Mouse (Mus musculus) midbrain, embryonic 15.5 days (tissue): ENCODE data around the gene Srrm1. TPM values are rescaled to one million over a fixed set of nuclear protein-coding genes. Genes with fewer than 3 reads are reported as not detected.

Experiments
- ATAC-seq: fragments of 200-750 bp; cut with Nextera tagmentation; replicated peaks from 2 replicates; pipeline ENCODE4 v1.8.0; 2017; ENCODE audit warnings: moderate TSS enrichment
- H3K27ac ChIP-seq: fragments of 300-500 bp; sonication (generic); 2 replicates; pipeline ENCODE4 v1.5.1; 2015; ENCODE audit warnings: mild to moderate bottlenecking, inconsistent platforms
- H3K27me3 ChIP-seq: fragments of 300-500 bp; sonication (generic); replicated peaks from 2 replicates; pipeline ENCODE4 v1.6.1; 2015; ENCODE audit warnings: inconsistent platforms
- H3K36me3 ChIP-seq: fragments of 300-500 bp; sonication (generic); replicated peaks from 2 replicates; pipeline ENCODE4 v1.6.1; 2015; ENCODE audit warnings: inconsistent platforms
- H3K4me1 ChIP-seq: fragments of 300-500 bp; sonication (generic); 2 replicates; pipeline ENCODE4 v1.6.1; 2015; ENCODE audit warnings: inconsistent platforms
- H3K4me2 ChIP-seq: fragments of 300-500 bp; sonication (generic); 2 replicates; pipeline ENCODE4 v1.6.1; 2015; ENCODE audit warnings: inconsistent platforms, mild to moderate bottlenecking, moderate library complexity
- H3K4me3 ChIP-seq: fragments of 300-500 bp; sonication (generic); 2 replicates; pipeline ENCODE4 v1.5.1; 2015; ENCODE audit warnings: mild to moderate bottlenecking, inconsistent platforms
- H3K9ac ChIP-seq: fragments of 300-500 bp; sonication (generic); 2 replicates; pipeline ENCODE4 v1.6.1; 2015; ENCODE audit warnings: mild to moderate bottlenecking, inconsistent platforms
- H3K9me3 ChIP-seq: fragments of 300-500 bp; sonication (generic); 2 replicates; pipeline ENCODE4 v1.6.1; 2016; ENCODE audit warnings: inconsistent platforms
- WGBS: fragments of 180-500 bp; shearing (Covaris S2); methylation state at CpG from one replicate; pipeline ENCODE4 v1.1.7; 2015; ENCODE audit warnings: mixed read lengths; 5-methylcytosine and 5-hydroxymethylcytosine counted together
- polyA plus RNA-seq: library from polyadenylated mRNA; unstranded; fragments of >200 nt; fragmentation: Nextera tagmentation; extraction: Ambion mirVana; gene quantifications from 2 replicates; pipeline ENCODE4 v1.2.1, GENCODE M21; 2015

The Srrm1 gene
- polyA plus RNA-seq, 1 experiment from 2014 or later, result 185 TPM

GRCm38 (mm10) chr4:135337376-135337942, 15.7 kb downstream of the Srrm1 start:
- no peak overlapping the region for H3K27ac ChIP-seq
- no peak overlapping the region for H3K9ac ChIP-seq
- H3K4me2 ChIP-seq, result no peak overlapping the region
- 85% methylated on average over 14 of the region's 14 CpGs for WGBS
- H3K4me3 ChIP-seq, result no peak overlapping the region
- H3K36me3 ChIP-seq, result peaks cover 85% of the 10 kb centered on the region
- no peaks in the 10 kb centered on the region for H3K27me3 ChIP-seq
- H3K4me1 ChIP-seq, result no peaks in the 10 kb centered on the region
- ATAC-seq, result no peak
- H3K9me3 ChIP-seq, result no peaks in the 10 kb centered on the region

DNA sequence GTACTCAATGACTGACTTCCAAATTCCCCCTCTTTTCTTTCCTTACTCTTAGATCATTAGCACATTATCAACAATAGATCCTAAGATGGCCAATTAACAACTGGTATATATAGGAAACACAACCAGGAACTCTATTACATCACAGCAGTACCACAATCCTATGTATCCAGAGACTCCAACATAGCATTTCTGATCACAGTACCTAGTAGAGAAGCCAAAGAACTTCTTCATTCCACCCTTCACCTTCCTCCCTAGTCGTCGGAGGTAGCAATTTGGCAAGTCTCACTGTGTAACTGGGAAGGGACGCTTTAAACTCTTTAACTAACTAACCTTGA, 17.1 kb downstream of the Srrm1 start:
- Histone ChIP-seq H3K9me3 (no peaks in the 10 kb centered on the region), H3K27ac (no peak overlapping the region), H3K36me3 (peaks cover 82% of the 10 kb centered on the region), H3K4me3 (no peak overlapping the region), H3K27me3 (no peaks in the 10 kb centered on the region), H3K4me1 (no peaks in the 10 kb centered on the region), H3K4me2 (no peak overlapping the region), H3K9ac (no peak overlapping the region)
- no peak for ATAC-seq
- 94% methylated on average over 3 of the region's 3 CpGs for WGBS

- no peak overlapping the region for H3K4me3 ChIP-seq
- H3K9ac ChIP-seq, result no peak overlapping the region
- no peaks in the 10 kb centered on the region for H3K4me1 ChIP-seq
- no peaks in the 10 kb centered on the region for H3K9me3 ChIP-seq
- no peak for ATAC-seq
- H3K27ac ChIP-seq, result no peak overlapping the region
- no peaks in the 10 kb centered on the region for H3K27me3 ChIP-seq
- H3K36me3 ChIP-seq, result peaks cover 80% of the 10 kb centered on the region
- no peak overlapping the region for H3K4me2 ChIP-seq
- 90% methylated on average over 9 of the region's 9 CpGs for WGBS
Measured at GRCm38 (mm10) chr4:135335327-135336022, 17.6 kb downstream of the Srrm1 start.

- Histone ChIP-seq H3K27ac (no peak overlapping the region), H3K36me3 (peaks cover 78% of the 10 kb centered on the region), H3K4me2 (no peak overlapping the region), H3K9ac (no peak overlapping the region), H3K27me3 (no peaks in the 10 kb centered on the region), H3K4me3 (no peak overlapping the region), H3K9me3 (no peaks in the 10 kb centered on the region), H3K4me1 (no peaks in the 10 kb centered on the region)
- WGBS, result 93% methylated on average over 3 of the region's 3 CpGs
- ATAC-seq, result no peak
Measured at GRCm38 (mm10) chr4:135326469-135326868, 26.7 kb downstream of the Srrm1 start.

DNA sequence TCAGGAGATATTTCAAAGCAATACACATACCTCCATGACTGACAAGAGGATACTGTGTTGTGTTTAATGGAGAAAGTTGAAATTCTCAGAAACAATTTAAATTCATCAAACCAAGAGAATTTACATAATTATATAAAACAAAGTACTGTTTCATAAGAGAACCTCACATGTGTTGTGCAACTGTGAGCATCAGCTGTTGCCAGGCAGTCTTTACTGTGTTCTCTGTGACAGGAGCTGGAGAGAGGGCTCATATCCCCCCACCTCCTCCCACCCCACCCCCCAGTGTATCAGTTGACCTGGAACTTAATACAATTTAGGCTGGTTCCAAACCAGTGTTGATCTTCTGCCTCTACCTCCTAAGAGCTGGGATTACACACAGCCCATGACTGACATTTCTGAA, 27.1 kb downstream of the Srrm1 start:
- H3K4me2 ChIP-seq, result no peak overlapping the region
- H3K9ac ChIP-seq, result no peak overlapping the region
- ATAC-seq, result no peak
- peaks cover 77% of the 10 kb centered on the region for H3K36me3 ChIP-seq
- H3K9me3 ChIP-seq, result no peaks in the 10 kb centered on the region
- H3K27me3 ChIP-seq, result no peaks in the 10 kb centered on the region
- no peak overlapping the region for H3K4me3 ChIP-seq
- no peaks in the 10 kb centered on the region for H3K4me1 ChIP-seq
- H3K27ac ChIP-seq, result no peak overlapping the region

DNA sequence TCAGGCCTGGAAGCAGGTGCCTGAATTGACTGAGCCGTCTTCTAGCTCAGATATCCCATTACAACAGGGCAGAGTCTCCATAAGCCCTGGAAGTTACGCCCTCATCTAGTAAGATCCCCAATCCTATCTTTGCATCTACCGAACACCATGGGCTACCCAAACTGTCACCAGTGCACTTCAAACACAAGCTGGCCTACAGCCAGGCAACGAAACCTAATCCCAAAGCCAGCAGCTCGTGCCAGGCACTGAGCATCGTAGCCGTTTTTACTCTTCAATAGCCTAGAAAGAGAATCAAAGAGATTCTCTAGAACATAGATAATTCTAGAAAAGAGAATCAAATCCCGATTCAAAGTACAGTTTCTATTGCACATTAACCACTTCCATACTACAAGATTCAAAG, 30.1 kb downstream of the Srrm1 start:
- H3K27ac ChIP-seq, result no peak overlapping the region
- no peak overlapping the region for H3K4me3 ChIP-seq
- H3K9ac ChIP-seq, result no peak overlapping the region
- peaks cover 63% of the 10 kb centered on the region for H3K36me3 ChIP-seq
- H3K9me3 ChIP-seq, result no peaks in the 10 kb centered on the region
- ATAC-seq, result no peak
- H3K4me2 ChIP-seq, result no peak overlapping the region
- no peaks in the 10 kb centered on the region for H3K4me1 ChIP-seq
- no peaks in the 10 kb centered on the region for H3K27me3 ChIP-seq
- WGBS, result 84% methylated on average over 8 of the region's 8 CpGs

GRCm38 (mm10) chr4:135317966-135318365, 35.2 kb downstream of the Srrm1 start:
- no peak overlapping the region for H3K9ac ChIP-seq
- no peaks in the 10 kb centered on the region for H3K27me3 ChIP-seq
- no peaks in the 10 kb centered on the region for H3K9me3 ChIP-seq
- H3K36me3 ChIP-seq, result peaks cover 42% of the 10 kb centered on the region
- H3K4me3 ChIP-seq, result no peak overlapping the region
- H3K4me1 ChIP-seq, result no peaks in the 10 kb centered on the region
- 10% methylated on average over 2 of the region's 2 CpGs for WGBS
- no peak overlapping the region for H3K27ac ChIP-seq
- peak; percentile 84 for ATAC-seq
- H3K4me2 ChIP-seq, result no peak overlapping the region

DNA sequence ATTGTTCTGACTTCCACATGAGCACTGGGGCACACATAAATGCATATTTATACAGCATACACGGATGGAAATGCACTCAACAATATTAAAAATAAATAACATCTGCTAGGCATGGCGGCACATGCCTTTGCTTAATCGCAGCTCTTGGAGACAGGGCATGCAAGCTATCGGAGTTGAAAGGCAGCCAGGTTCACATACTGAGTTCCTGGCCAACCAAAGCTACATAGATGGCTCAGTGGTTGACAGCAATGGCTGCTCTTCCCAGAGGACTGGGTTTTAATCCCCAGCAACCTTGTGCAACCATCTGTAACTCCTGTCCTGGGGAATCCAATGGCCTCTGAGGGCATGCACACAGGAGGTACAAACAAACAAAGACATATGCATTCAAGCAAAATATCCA, 35.6 kb downstream of the Srrm1 start:
- Histone ChIP-seq H3K9ac (no peak overlapping the region), H3K4me3 (no peak overlapping the region), H3K4me1 (no peaks in the 10 kb centered on the region), H3K9me3 (no peaks in the 10 kb centered on the region), H3K4me2 (no peak overlapping the region), H3K27ac (no peak overlapping the region), H3K27me3 (no peaks in the 10 kb centered on the region), H3K36me3 (peaks cover 38% of the 10 kb centered on the region)
- no peak for ATAC-seq
- WGBS, result 80% methylated on average over 4 of the region's 4 CpGs

GRCm38 (mm10) chr4:135315287-135315686, 37.8 kb downstream of the Srrm1 start:
- peaks cover 19% of the 10 kb centered on the region for H3K36me3 ChIP-seq
- no peaks in the 10 kb centered on the region for H3K27me3 ChIP-seq
- no peak overlapping the region for H3K9ac ChIP-seq
- no peak overlapping the region for H3K27ac ChIP-seq
- 97% methylated on average over 9 of the region's 9 CpGs for WGBS
- no peaks in the 10 kb centered on the region for H3K4me1 ChIP-seq
- H3K4me3 ChIP-seq, result no peak overlapping the region
- no peak overlapping the region for H3K4me2 ChIP-seq
- ATAC-seq, result no peak
- no peaks in the 10 kb centered on the region for H3K9me3 ChIP-seq

- Histone ChIP-seq H3K27ac (no peak overlapping the region), H3K36me3 (peaks cover 16% of the 10 kb centered on the region), H3K4me3 (no peak overlapping the region), H3K9me3 (no peaks in the 10 kb centered on the region), H3K9ac (no peak overlapping the region), H3K4me2 (no peak overlapping the region), H3K27me3 (no peaks in the 10 kb centered on the region), H3K4me1 (no peaks in the 10 kb centered on the region)
- no peak for ATAC-seq
- 90% methylated on average over 11 of the region's 11 CpGs for WGBS
Measured at GRCm38 (mm10) chr4:135314419-135314832, 38.7 kb downstream of the Srrm1 start.

DNA sequence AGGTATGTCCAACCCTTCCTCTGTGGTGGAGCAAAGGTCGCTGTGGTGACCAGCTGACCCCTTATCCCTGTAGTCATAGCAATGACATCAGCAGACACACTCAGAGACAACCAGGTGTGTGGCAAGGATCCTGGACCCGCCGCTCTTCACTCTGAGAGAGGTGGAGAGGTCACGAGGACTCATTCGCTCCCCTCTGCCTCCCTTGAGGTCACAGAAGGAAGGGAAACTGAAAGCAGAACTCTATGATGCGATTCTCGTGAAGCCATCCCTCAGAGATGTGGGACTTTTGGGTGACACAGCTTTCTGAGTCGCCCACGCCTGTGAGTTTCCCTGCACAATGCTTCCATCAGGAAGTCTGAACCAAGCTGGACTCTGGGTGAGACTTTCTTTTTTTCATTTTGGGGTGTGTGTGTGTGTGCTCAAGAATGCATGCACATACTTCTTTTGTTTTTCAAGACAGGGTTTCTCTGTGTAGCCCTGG, 39.3 kb downstream of the Srrm1 start:
- H3K9ac ChIP-seq, result no peak overlapping the region
- ATAC-seq, result no peak
- no peak overlapping the region for H3K4me3 ChIP-seq
- no peaks in the 10 kb centered on the region for H3K27me3 ChIP-seq
- H3K4me2 ChIP-seq, result no peak overlapping the region
- H3K27ac ChIP-seq, result no peak overlapping the region
- H3K9me3 ChIP-seq, result no peaks in the 10 kb centered on the region
- WGBS, result 86% methylated on average over 9 of the region's 9 CpGs
- peaks cover 16% of the 10 kb centered on the region for H3K36me3 ChIP-seq
- H3K4me1 ChIP-seq, result no peaks in the 10 kb centered on the region

- Histone ChIP-seq H3K9ac (no peak overlapping the region), H3K4me3 (no peak overlapping the region), H3K27me3 (no peaks in the 10 kb centered on the region), H3K36me3 (peaks cover 11% of the 10 kb centered on the region), H3K27ac (no peak overlapping the region), H3K4me1 (no peaks in the 10 kb centered on the region), H3K4me2 (no peak overlapping the region), H3K9me3 (no peaks in the 10 kb centered on the region)
- WGBS, result 66% methylated on average over 17 of the region's 17 CpGs
- no peak for ATAC-seq
Measured at GRCm38 (mm10) chr4:135313111-135313691, 39.9 kb downstream of the Srrm1 start.

- Histone ChIP-seq H3K9ac (no peak overlapping the region), H3K27me3 (no peaks in the 10 kb centered on the region), H3K9me3 (no peaks in the 10 kb centered on the region), H3K4me1 (no peaks in the 10 kb centered on the region), H3K36me3 (peaks cover 11% of the 10 kb centered on the region), H3K4me3 (no peak overlapping the region), H3K27ac (no peak overlapping the region), H3K4me2 (no peak overlapping the region)
- no peak for ATAC-seq
- 59% methylated on average over 4 of the region's 4 CpGs for WGBS
Measured at GRCm38 (mm10) chr4:135312706-135313105, 40.4 kb downstream of the Srrm1 start.
